Mouse (Mus musculus): ENCODE measurements around the gene Col4a3bp. TPM values are rescaled to one million over a fixed set of nuclear protein-coding genes. Genes with fewer than 3 reads are reported as not detected.

Col4a3bp gene
- polyA plus RNA-seq (2014; fragmentation: Illumina TruSeq; extraction: RNeasy Lipid Tissue Mini Kit (QIAGEN cat#74804); ENCODE audit: low read depth, low replicate concordance) = 394 TPM

GRCm38 (mm10) chr13:96542081-96542889 is at the start of gene Col4a3bp, which contains the start of gene Polk:
Gene Col4a3bp, plus strand, starts transcription at chr13:96542618.
Gene Polk, minus strand, starts transcription at chr13:96542579.

GRCm38 (mm10) chr13:96670406-96671077 is 128.1 kb downstream of the Col4a3bp start, which contains the start of gene Hmgcr:
Gene Hmgcr, minus strand, starts transcription at chr13:96670936.

Other genes with a start within 250 kb of the Col4a3bp start
- 10.2 TPM for gene Poc5, start 154.3 kb upstream of the Col4a3bp start, polyA plus RNA-seq (2014; fragmentation: Illumina TruSeq; extraction: RNeasy Lipid Tissue Mini Kit (QIAGEN cat#74804); ENCODE audit: low read depth, low replicate concordance)
- gene Ankdd1b, start 71.4 kb upstream of the Col4a3bp start, polyA plus RNA-seq (2014; fragmentation: Illumina TruSeq; extraction: RNeasy Lipid Tissue Mini Kit (QIAGEN cat#74804); ENCODE audit: low read depth, low replicate concordance) = 1.6 TPM
- gene Gm17622, start 51.9 kb upstream of the Col4a3bp start, polyA plus RNA-seq (2014; fragmentation: Illumina TruSeq; extraction: RNeasy Lipid Tissue Mini Kit (QIAGEN cat#74804); ENCODE audit: low read depth, low replicate concordance) = not detected
- gene Polk, start within 50 bp of the Col4a3bp start, polyA plus RNA-seq (2014; fragmentation: Illumina TruSeq; extraction: RNeasy Lipid Tissue Mini Kit (QIAGEN cat#74804); ENCODE audit: low read depth, low replicate concordance) = 103 TPM
- 44.6 TPM for gene Hmgcr, start 128.3 kb downstream of the Col4a3bp start, polyA plus RNA-seq (2014; fragmentation: Illumina TruSeq; extraction: RNeasy Lipid Tissue Mini Kit (QIAGEN cat#74804); ENCODE audit: low read depth, low replicate concordance)
- not detected for gene Ankrd31, start 205.7 kb downstream of the Col4a3bp start, polyA plus RNA-seq (2014; fragmentation: Illumina TruSeq; extraction: RNeasy Lipid Tissue Mini Kit (QIAGEN cat#74804); ENCODE audit: low read depth, low replicate concordance)

Data from adrenal gland, adult 10 weeks (tissue).